Mouse (Mus musculus) bone marrow macrophage, adult 2 months (primary cell): ENCODE measurements at regions not wholly inside any gene's neighbourhood (a gene's known extent, or its start where the extent isn't known, plus 50 kb on each side); places are given as distances from the start of the nearest gene placed in this dataset.

ENCODE experiments used
- CTCF ChIP-seq: IDR thresholded peaks from 2 replicates; pipeline ENCODE4 v1.5.1; 2012; ENCODE audit warnings: low read depth, mild to moderate bottlenecking, low read length, moderate library complexity
- POLR2A ChIP-seq: IDR thresholded peaks from 2 replicates; pipeline ENCODE4 v1.6.1; 2012; ENCODE audit warnings: mild to moderate bottlenecking, low read depth, low read length, borderline replicate concordance

GRCm38 (mm10) chr16:74625783-74626182 lies 214.2 kb upstream of the Robo2 start:
- no peak for TF ChIP-seq CTCF
- TF ChIP-seq POLR2A: no peak
